Mouse (Mus musculus) heart, embryonic 10.5 days (tissue): ENCODE measurements around the gene Ganc. TPM values are rescaled to one million over a fixed set of nuclear protein-coding genes. Genes with fewer than 3 reads are reported as not detected.
A peak's percentile ranks its signal among the peaks of the same experiment; 100 is the strongest.

Source experiments
- DNase-seq: peaks from one replicate; pipeline ENCODE4 v3.0.0-alpha.2; 2017; ENCODE audit warnings: low spot score
- H3K27ac ChIP-seq: fragments of 300-500 bp; sonication (generic); 2 replicates; pipeline ENCODE4 v1.5.1; 2016; ENCODE audit warnings: mild to moderate bottlenecking
- H3K27me3 ChIP-seq: fragments of 300-500 bp; sonication (generic); 2 replicates; pipeline ENCODE4 v1.6.1; 2016; ENCODE audit warnings: mild to moderate bottlenecking; ENCODE audit not compliant: poor library complexity, insufficient read depth, severe bottlenecking
- H3K36me3 ChIP-seq: fragments of 300-500 bp; sonication (generic); 2 replicates; pipeline ENCODE4 v1.6.1; 2016; ENCODE audit warnings: mild to moderate bottlenecking, moderate library complexity
- H3K4me1 ChIP-seq: fragments of 300-500 bp; sonication (generic); 2 replicates; pipeline ENCODE4 v1.6.1; 2016; ENCODE audit warnings: mild to moderate bottlenecking
- H3K4me3 ChIP-seq: fragments of 300-500 bp; sonication (generic); 2 replicates; pipeline ENCODE4 v1.5.1; 2016; ENCODE audit warnings: mild to moderate bottlenecking, moderate library complexity
- H3K9me3 ChIP-seq: fragments of 300-500 bp; sonication (generic); 2 replicates; pipeline ENCODE4 v1.6.1; 2016; ENCODE audit warnings: mild to moderate bottlenecking, moderate library complexity
- WGBS: fragments of 180-500 bp; shearing (Covaris S2); methylation state at CpG from one replicate; pipeline ENCODE4 v1.1.7; 2016; 5-methylcytosine and 5-hydroxymethylcytosine counted together
- polyA plus RNA-seq: library from polyadenylated mRNA; unstranded; fragments of >200 nt; fragmentation: Nextera tagmentation; extraction: Ambion mirVana; gene quantifications from 2 replicates; pipeline ENCODE4 v1.2.1, GENCODE M21; 2016

The Ganc gene
- polyA plus RNA-seq: 7.0 and 8.8 TPM in 2 replicates

DNA sequence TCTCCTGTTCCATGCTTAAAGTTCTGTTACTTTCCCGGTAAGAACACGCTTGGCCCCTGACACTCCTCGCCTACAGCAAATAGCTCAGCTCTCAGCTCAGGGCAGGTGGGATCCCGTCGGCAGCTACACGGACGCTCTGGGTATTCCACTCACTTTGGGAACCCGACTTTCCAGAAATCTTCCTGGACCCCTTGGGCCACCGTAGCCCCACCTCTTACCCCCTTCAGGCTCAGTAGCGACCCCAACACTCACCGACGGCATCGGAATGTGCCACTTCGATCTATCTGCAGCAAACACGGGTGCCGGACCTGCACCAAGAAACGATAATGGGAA is at the start of gene Ganc:
Ganc (plus strand) TSS at position 244 of the 333 bp plus-strand sequence.
- peaks cover 14% of the 10 kb centered on the region; the same call in 1 of the 2 replicates for H3K36me3 ChIP-seq
- peak within 1 kb of the TSS; percentile 75 for H3K4me3 ChIP-seq
- under 1% methylated on average over 17 of the region's 17 CpGs for WGBS
- peak within 1 kb of the TSS; percentile 97 for H3K27ac ChIP-seq
- H3K4me1 ChIP-seq: peaks cover 14% of the 10 kb centered on the region
- no peaks in the 10 kb centered on the region for H3K9me3 ChIP-seq
- DNase-seq: no peak
- H3K27me3 ChIP-seq: no peaks in the 10 kb centered on the region

DNA sequence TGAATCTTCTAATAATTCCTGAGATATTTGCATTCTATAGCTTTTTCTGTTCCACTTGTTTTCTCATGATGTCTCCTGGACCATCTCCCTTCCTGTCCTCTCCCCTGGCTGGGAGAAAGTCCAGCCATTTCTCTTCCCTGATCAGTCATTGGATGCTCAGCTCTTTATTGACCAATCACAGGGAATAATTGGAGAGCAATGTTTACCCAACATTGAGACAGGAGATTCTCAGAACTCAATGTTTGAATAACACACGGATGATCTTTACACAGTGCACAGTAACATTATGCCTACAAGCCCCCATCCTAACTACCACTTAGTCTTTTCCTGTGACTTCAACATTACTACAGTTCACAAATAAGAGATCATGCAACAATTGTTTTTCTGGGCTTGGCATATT is 43.3 kb upstream of the Ganc start:
- H3K27ac ChIP-seq: no peak overlapping the region

GRCm38 (mm10) chr2:120366501-120366900 is 37.2 kb upstream of the Ganc start:
- no peaks in the 10 kb centered on the region for H3K4me1 ChIP-seq
- H3K27me3 ChIP-seq: no peaks in the 10 kb centered on the region
- H3K4me3 ChIP-seq: no peak overlapping the region
- peaks cover 82% of the 10 kb centered on the region for H3K36me3 ChIP-seq
- H3K27ac ChIP-seq: no peak overlapping the region
- WGBS: 93% methylated on average over 3 of the region's 3 CpGs
- no peak for DNase-seq
- no peaks in the 10 kb centered on the region for H3K9me3 ChIP-seq

More for the DNA sequence above, 43.3 kb upstream of the Ganc start:
- no peak for DNase-seq
- H3K9me3 ChIP-seq: no peaks in the 10 kb centered on the region
- H3K27me3 ChIP-seq: no peaks in the 10 kb centered on the region
- 89% methylated on average over 1 of the region's 1 CpGs for WGBS
- no peak overlapping the region for H3K4me3 ChIP-seq
- peaks cover 69% of the 10 kb centered on the region for H3K36me3 ChIP-seq
- no peaks in the 10 kb centered on the region for H3K4me1 ChIP-seq

GRCm38 (mm10) chr2:120367416-120368207 is 36.1 kb upstream of the Ganc start:
- WGBS: 95% methylated on average over 4 of the region's 4 CpGs
- H3K36me3 ChIP-seq: peaks cover 80% of the 10 kb centered on the region
- H3K9me3 ChIP-seq: no peaks in the 10 kb centered on the region
- no peaks in the 10 kb centered on the region for H3K4me1 ChIP-seq
- no peak overlapping the region for H3K4me3 ChIP-seq
- no peaks in the 10 kb centered on the region for H3K27me3 ChIP-seq
- no peak for DNase-seq
- no peak overlapping the region for H3K27ac ChIP-seq

- Histone ChIP-seq H3K27me3 (no peaks in the 10 kb centered on the region), H3K9me3 (no peaks in the 10 kb centered on the region), H3K4me3 (no peak overlapping the region), H3K27ac (no peak overlapping the region), H3K36me3 (peaks cover 75% of the 10 kb centered on the region), H3K4me1 (no peaks in the 10 kb centered on the region)
- WGBS: 95% methylated on average over 4 of the region's 4 CpGs
- no peak for DNase-seq
These were observed 29.8 kb upstream of the Ganc start for GRCm38 (mm10) chr2:120373858-120374257.

GRCm38 (mm10) chr2:120386264-120386663 is 17.4 kb upstream of the Ganc start:
- no peak for DNase-seq
- Histone ChIP-seq H3K27ac (no peak overlapping the region), H3K27me3 (no peaks in the 10 kb centered on the region), H3K36me3 (peaks cover 76% of the 10 kb centered on the region), H3K9me3 (no peaks in the 10 kb centered on the region), H3K4me1 (no peaks in the 10 kb centered on the region), H3K4me3 (no peak overlapping the region)
- 90% methylated on average over 1 of the region's 1 CpGs for WGBS

- H3K9me3 ChIP-seq: no peaks in the 10 kb centered on the region
- H3K27me3 ChIP-seq: no peaks in the 10 kb centered on the region
- no peak for DNase-seq
- H3K4me3 ChIP-seq: no peak overlapping the region
- H3K36me3 ChIP-seq: peaks cover 70% of the 10 kb centered on the region
- H3K4me1 ChIP-seq: no peaks in the 10 kb centered on the region
- no peak overlapping the region for H3K27ac ChIP-seq
- 84% methylated on average over 1 of the region's 1 CpGs for WGBS
These were observed 16.4 kb upstream of the Ganc start for GRCm38 (mm10) chr2:120387291-120387690.

GRCm38 (mm10) chr2:120389376-120389775 is 14.3 kb upstream of the Ganc start:
- Histone ChIP-seq H3K9me3 (no peaks in the 10 kb centered on the region), H3K36me3 (peaks cover 69% of the 10 kb centered on the region), H3K27me3 (no peaks in the 10 kb centered on the region), H3K4me3 (no peak overlapping the region), H3K27ac (no peak overlapping the region), H3K4me1 (no peaks in the 10 kb centered on the region)
- 74% methylated on average over 3 of the region's 3 CpGs for WGBS
- no peak for DNase-seq

GRCm38 (mm10) chr2:120390934-120391333 is 12.8 kb upstream of the Ganc start:
- Histone ChIP-seq H3K4me3 (no peak overlapping the region), H3K4me1 (no peaks in the 10 kb centered on the region), H3K27me3 (no peaks in the 10 kb centered on the region), H3K9me3 (no peaks in the 10 kb centered on the region), H3K27ac (no peak overlapping the region), H3K36me3 (peaks cover 69% of the 10 kb centered on the region)
- no peak for DNase-seq
- WGBS: 87% methylated on average over 1 of the region's 1 CpGs

DNA sequence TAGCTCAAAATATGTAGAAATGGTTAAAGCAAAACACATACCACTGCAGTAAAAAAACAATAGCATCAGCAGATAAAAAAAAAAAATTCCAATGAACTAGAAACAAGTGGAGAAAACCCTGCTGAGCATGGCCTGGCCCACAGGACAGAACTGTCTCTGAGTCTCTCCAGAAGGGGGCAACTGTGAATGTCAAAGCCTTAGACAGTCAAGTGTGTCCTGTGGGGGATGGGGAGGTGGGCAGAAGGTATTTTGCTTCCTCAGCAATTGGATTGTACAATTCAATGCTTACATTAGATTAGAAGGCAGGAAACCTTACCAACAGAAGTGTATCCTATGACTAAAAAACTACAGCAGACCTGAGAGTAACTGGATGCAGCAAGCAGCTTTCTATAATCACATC is 11.3 kb upstream of the Ganc start:
- DNase-seq: no peak
- H3K36me3 ChIP-seq: peaks cover 78% of the 10 kb centered on the region
- no peaks in the 10 kb centered on the region for H3K9me3 ChIP-seq
- H3K27ac ChIP-seq: no peak overlapping the region
- H3K4me1 ChIP-seq: no peaks in the 10 kb centered on the region
- no peaks in the 10 kb centered on the region for H3K27me3 ChIP-seq
- H3K4me3 ChIP-seq: no peak overlapping the region

- no peaks in the 10 kb centered on the region for H3K9me3 ChIP-seq
- H3K4me1 ChIP-seq: peaks cover 5% of the 10 kb centered on the region; the same call in 1 of the 2 replicates
- H3K36me3 ChIP-seq: peaks cover 45% of the 10 kb centered on the region
- 83% methylated on average over 1 of the region's 1 CpGs for WGBS
- H3K27me3 ChIP-seq: no peaks in the 10 kb centered on the region
- H3K4me3 ChIP-seq: no peak overlapping the region
- DNase-seq: no peak
- H3K27ac ChIP-seq: no peak overlapping the region
These were observed 5.7 kb upstream of the Ganc start for GRCm38 (mm10) chr2:120397951-120398350.

- no peak overlapping the region for H3K27ac ChIP-seq
- H3K27me3 ChIP-seq: no peaks in the 10 kb centered on the region
- 36% methylated on average over 3 of the region's 3 CpGs for WGBS
- peaks cover 14% of the 10 kb centered on the region for H3K36me3 ChIP-seq
- H3K4me1 ChIP-seq: peaks cover 14% of the 10 kb centered on the region
- no peak for DNase-seq
- no peaks in the 10 kb centered on the region for H3K9me3 ChIP-seq
- H3K4me3 ChIP-seq: peak overlapping the region; percentile 75
These were observed 883 bp upstream of the Ganc start for GRCm38 (mm10) chr2:120402813-120403212.

GRCm38 (mm10) chr2:120403986-120404822 is 508 bp downstream of the Ganc start, which contains the start of gene Tmem87a:
Tmem87a (minus strand) TSS chr2:120404113.
- peaks cover 14% of the 10 kb centered on the region for H3K4me1 ChIP-seq
- H3K27me3 ChIP-seq: no peaks in the 10 kb centered on the region
- H3K4me3 ChIP-seq: peak within 1 kb of the TSS; percentile 75
- peak; percentile 98 for DNase-seq
- H3K36me3 ChIP-seq: peaks cover 16% of the 10 kb centered on the region; the same call in 1 of the 2 replicates
- WGBS: 1% methylated on average over 34 of the region's 34 CpGs
- no peaks in the 10 kb centered on the region for H3K9me3 ChIP-seq
- H3K27ac ChIP-seq: peak within 1 kb of the TSS; percentile 97
